Mouse (Mus musculus) intestine, embryonic 14.5 days (tissue): ENCODE measurements around the gene Rragc. TPM values are rescaled to one million over a fixed set of nuclear protein-coding genes. Genes with fewer than 3 reads are reported as not detected.
"Not testable (repeated sequence)": the region's sequence is repeated elsewhere in the genome, so short reads cannot be mapped to it uniquely, and the experiment has no call there.

Experiments
- ATAC-seq: fragments of 200-750 bp; cut with Nextera tagmentation; replicated peaks from 2 replicates; pipeline ENCODE4 v1.8.0; 2017; ENCODE audit warnings: low read depth, moderate number of reproducible peaks, moderate TSS enrichment, moderate library complexity; ENCODE audit not compliant: low FRiP score, low TSS enrichment
- DNase-seq: peaks from one replicate; pipeline ENCODE4 v3.0.0-alpha.2; 2018; ENCODE audit warnings: low spot score
- H3K27ac ChIP-seq: fragments of 300-500 bp; sonication (generic); 2 replicates; pipeline ENCODE4 v1.5.1; 2014; ENCODE audit warnings: low read depth, mild to moderate bottlenecking, control low read depth
- H3K27me3 ChIP-seq: fragments of 300-500 bp; sonication (generic); replicated peaks from 2 replicates; pipeline ENCODE4 v1.6.1; 2014; ENCODE audit warnings: low read length, control low read depth; ENCODE audit not compliant: control insufficient read depth, insufficient read depth
- H3K36me3 ChIP-seq: fragments of 300-500 bp; sonication (generic); 2 replicates; pipeline ENCODE4 v1.6.1; 2014; ENCODE audit warnings: low read length, control low read depth; ENCODE audit not compliant: control insufficient read depth, insufficient read depth
- H3K4me1 ChIP-seq: fragments of 300-500 bp; sonication (generic); replicated peaks from 2 replicates; pipeline ENCODE4 v1.6.1; 2014; ENCODE audit warnings: low read length, control low read depth, mixed read lengths; ENCODE audit not compliant: control insufficient read depth, insufficient read depth
- H3K4me2 ChIP-seq: fragments of 300-500 bp; sonication (generic); 2 replicates; pipeline ENCODE4 v1.6.1; 2014; ENCODE audit warnings: low read length
- H3K4me3 ChIP-seq: fragments of 300-500 bp; sonication (generic); 2 replicates; pipeline ENCODE4 v1.5.1; 2014; ENCODE audit warnings: low read depth, low read length, control low read depth, mixed read lengths
- H3K9ac ChIP-seq: fragments of 300-500 bp; sonication (generic); 2 replicates; pipeline ENCODE4 v1.6.1; 2014; ENCODE audit warnings: mild to moderate bottlenecking, low read length
- H3K9me3 ChIP-seq: fragments of 300-500 bp; sonication (generic); 2 replicates; pipeline ENCODE4 v1.6.1; 2016; ENCODE audit warnings: low read length, control low read depth; ENCODE audit not compliant: control insufficient read depth
- WGBS: fragments of 180-500 bp; shearing (Covaris S2); extraction: QIAGEN DNeasy Blood & Tissue Kit; methylation state at CpG from one replicate; pipeline ENCODE4 v1.1.7; 2014; 5-methylcytosine and 5-hydroxymethylcytosine counted together
- polyA plus RNA-seq: library from polyadenylated mRNA; unstranded; fragments of >200 nt; fragmentation: Nextera tagmentation; extraction: Ambion mirVana; gene quantifications from 2 replicates; pipeline ENCODE4 v1.2.1, GENCODE M21; 2014

The Rragc gene
- polyA plus RNA-seq, 1 experiment from 2014 or later, result 50.6 TPM

DNA sequence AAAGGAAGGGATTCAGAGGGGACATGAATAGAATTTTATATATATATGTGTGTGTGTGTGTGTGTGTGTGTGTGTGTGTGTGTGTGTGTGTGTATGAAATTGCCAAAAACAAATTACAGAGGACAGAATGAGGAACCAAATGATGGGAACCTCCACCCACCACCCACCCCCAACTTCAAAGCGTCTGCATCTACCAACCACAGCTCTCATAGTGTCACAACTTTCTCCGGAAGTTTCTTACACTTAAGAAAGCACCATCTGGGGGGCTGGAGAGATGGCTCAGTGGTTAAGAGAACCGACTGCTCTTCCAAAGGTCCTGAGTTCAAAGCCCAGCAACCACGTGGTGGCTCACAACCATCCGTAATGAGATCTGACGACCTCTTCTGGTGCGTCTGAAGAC is 23.6 kb downstream of the Rragc start:
- not testable (repeated sequence) for H3K27ac ChIP-seq, ATAC-seq, H3K4me1 ChIP-seq, H3K9me3 ChIP-seq, H3K4me3 ChIP-seq, H3K9ac ChIP-seq, H3K4me2 ChIP-seq, DNase-seq, H3K27me3 ChIP-seq
- H3K36me3 ChIP-seq, result peaks cover 15% of the 10 kb centered on the region
- 71% methylated on average over 7 of the region's 7 CpGs for WGBS

GRCm38 (mm10) chr4:123946701-123947100 is 29.5 kb downstream of the Rragc start:
- H3K9me3 ChIP-seq, result no peaks in the 10 kb centered on the region
- ATAC-seq, result no peak
- 91% methylated on average over 4 of the region's 4 CpGs for WGBS
- H3K27me3 ChIP-seq, result no peaks in the 10 kb centered on the region
- H3K27ac ChIP-seq, result no peak overlapping the region
- H3K4me2 ChIP-seq, result no peak overlapping the region
- H3K4me1 ChIP-seq, result no peaks in the 10 kb centered on the region
- DNase-seq, result no peak
- no peak overlapping the region for H3K4me3 ChIP-seq
- no peak overlapping the region for H3K9ac ChIP-seq
- no peaks in the 10 kb centered on the region for H3K36me3 ChIP-seq

- Histone ChIP-seq H3K9me3 (no peaks in the 10 kb centered on the region), H3K9ac (no peak overlapping the region), H3K4me1 (no peaks in the 10 kb centered on the region), H3K4me3 (no peak overlapping the region), H3K36me3 (no peaks in the 10 kb centered on the region), H3K27me3 (no peaks in the 10 kb centered on the region; the same call in 1 of the 2 replicates), H3K27ac (no peak overlapping the region), H3K4me2 (no peak overlapping the region)
- 62% methylated on average over 5 of the region's 5 CpGs for WGBS
- DNase-seq, result no peak
- ATAC-seq, result no peak
These were observed 29.9 kb downstream of the Rragc start for GRCm38 (mm10) chr4:123947149-123947548.

GRCm38 (mm10) chr4:123948901-123949300 is 31.7 kb downstream of the Rragc start:
- no peak overlapping the region for H3K9ac ChIP-seq
- no peaks in the 10 kb centered on the region for H3K9me3 ChIP-seq
- no peak overlapping the region for H3K4me3 ChIP-seq
- no peaks in the 10 kb centered on the region for H3K4me1 ChIP-seq
- H3K27me3 ChIP-seq, result no peaks in the 10 kb centered on the region; the same call in 1 of the 2 replicates
- DNase-seq (no peak), ATAC-seq (no peak)
- H3K27ac ChIP-seq, result no peak overlapping the region
- no peaks in the 10 kb centered on the region for H3K36me3 ChIP-seq
- no peak overlapping the region for H3K4me2 ChIP-seq
- WGBS, result 83% methylated on average over 6 of the region's 6 CpGs

DNA sequence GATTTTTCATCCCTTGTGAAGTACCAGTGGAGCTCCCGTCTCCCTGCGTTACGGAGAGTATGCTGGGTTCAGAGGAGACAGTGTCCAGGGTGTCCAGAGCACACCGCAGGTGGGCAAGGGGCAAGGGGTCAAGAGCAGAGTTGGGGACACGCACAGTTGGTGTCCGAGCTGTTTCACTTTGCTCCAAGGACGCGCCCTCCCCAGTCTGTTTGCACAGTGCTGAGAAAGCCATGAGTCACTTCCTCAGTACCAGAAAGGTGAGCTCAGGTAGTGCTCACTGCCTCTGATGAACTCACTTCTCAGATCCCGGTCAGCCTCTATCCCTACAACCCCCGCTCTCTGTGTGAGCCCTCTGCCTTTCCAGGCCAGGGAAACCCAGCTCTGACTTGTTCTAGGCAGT is 32.4 kb downstream of the Rragc start:
- H3K4me2 ChIP-seq, result no peak overlapping the region
- H3K9ac ChIP-seq, result no peak overlapping the region
- 66% methylated on average over 10 of the region's 10 CpGs for WGBS
- H3K27me3 ChIP-seq, result no peaks in the 10 kb centered on the region; the same call in 1 of the 2 replicates
- DNase-seq, result no peak
- no peak overlapping the region for H3K27ac ChIP-seq
- H3K4me1 ChIP-seq, result no peaks in the 10 kb centered on the region
- H3K4me3 ChIP-seq, result no peak overlapping the region
- no peaks in the 10 kb centered on the region for H3K9me3 ChIP-seq
- no peaks in the 10 kb centered on the region for H3K36me3 ChIP-seq
- peak; percentile 77; the same call in 1 of the 2 replicates for ATAC-seq

GRCm38 (mm10) chr4:123952059-123952458 is 34.8 kb downstream of the Rragc start:
- Histone ChIP-seq H3K4me3 (no peak overlapping the region), H3K9me3 (no peaks in the 10 kb centered on the region), H3K27ac (no peak overlapping the region), H3K27me3 (peaks cover 6% of the 10 kb centered on the region; the same call in 1 of the 2 replicates), H3K36me3 (no peaks in the 10 kb centered on the region), H3K4me1 (peaks cover 8% of the 10 kb centered on the region; the same call in 1 of the 2 replicates), H3K9ac (no peak overlapping the region), H3K4me2 (no peak overlapping the region)
- ATAC-seq (no peak), DNase-seq (no peak)
- 44% methylated on average over 7 of the region's 8 CpGs for WGBS

GRCm38 (mm10) chr4:123956703-123957491 is 39.7 kb downstream of the Rragc start:
- DNase-seq (peak; percentile 93), ATAC-seq (peak; percentile 76)
- Histone ChIP-seq H3K36me3 (no peaks in the 10 kb centered on the region), H3K27ac (no peak overlapping the region), H3K27me3 (peaks cover 6% of the 10 kb centered on the region; the same call in 1 of the 2 replicates), H3K9me3 (no peaks in the 10 kb centered on the region), H3K4me1 (peaks cover 21% of the 10 kb centered on the region), H3K4me3 (peak overlapping the region; percentile 18; the same call in 1 of the 2 replicates), H3K9ac (no peak overlapping the region), H3K4me2 (peak overlapping the region; percentile 45)
- 5% methylated on average over 31 of the region's 31 CpGs for WGBS

DNA sequence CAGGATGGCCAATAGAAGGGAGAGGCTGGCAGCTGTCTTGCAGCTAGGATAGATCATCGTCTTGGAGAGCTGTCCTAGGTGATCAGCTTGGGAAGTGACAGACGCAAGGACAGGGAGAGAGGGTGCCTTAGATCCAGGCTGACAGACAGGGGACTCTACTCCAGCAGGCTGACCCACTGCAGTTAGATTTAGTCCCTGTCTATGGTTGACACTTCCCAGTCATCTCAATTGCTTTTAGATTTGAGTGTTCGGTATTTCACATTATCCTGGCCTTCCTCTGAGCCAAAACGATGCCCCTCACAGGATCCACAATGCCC is 40.2 kb downstream of the Rragc start:
- Histone ChIP-seq H3K27ac (no peak overlapping the region), H3K4me1 (peaks cover 21% of the 10 kb centered on the region), H3K36me3 (no peaks in the 10 kb centered on the region), H3K4me2 (peak overlapping the region; percentile 45), H3K9ac (no peak overlapping the region), H3K4me3 (no peak overlapping the region), H3K27me3 (0 out of 2 replicates have a peak, but pooled peaks cover 6% of the 10 kb centered on the region), H3K9me3 (no peaks in the 10 kb centered on the region)
- WGBS, result 59% methylated on average over 4 of the region's 4 CpGs
- ATAC-seq (no peak; the same call in 1 of the 2 replicates), DNase-seq (no peak)

DNA sequence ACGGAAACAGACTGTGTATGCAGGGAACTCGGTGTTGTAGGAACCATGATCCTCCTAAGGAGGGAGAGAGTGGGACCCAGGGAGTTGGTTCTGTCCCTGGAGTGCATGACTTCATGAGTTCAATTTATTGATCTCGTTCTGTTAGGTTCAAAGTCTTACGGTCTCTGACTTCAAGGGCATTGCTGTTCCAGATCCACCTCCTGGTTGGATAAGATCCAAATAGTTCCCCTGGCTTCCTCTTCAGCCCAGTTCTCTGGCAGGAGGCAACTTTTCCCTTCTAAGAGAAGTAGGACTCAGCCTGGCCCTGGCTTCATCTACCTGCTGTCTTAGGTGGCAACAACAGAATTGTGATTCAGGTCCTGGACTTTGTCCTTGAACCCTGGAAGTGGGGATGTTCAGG is 40.6 kb downstream of the Rragc start:
- peaks cover 21% of the 10 kb centered on the region for H3K4me1 ChIP-seq
- no peak for DNase-seq
- no peak overlapping the region for H3K27ac ChIP-seq
- no peaks in the 10 kb centered on the region for H3K9me3 ChIP-seq
- H3K4me2 ChIP-seq, result no peak overlapping the region
- H3K9ac ChIP-seq, result no peak overlapping the region
- WGBS, result 66% methylated on average over 4 of the region's 4 CpGs
- no peak for ATAC-seq
- H3K4me3 ChIP-seq, result no peak overlapping the region
- H3K27me3 ChIP-seq, result 0 out of 2 replicates have a peak, but pooled peaks cover 6% of the 10 kb centered on the region
- H3K36me3 ChIP-seq, result no peaks in the 10 kb centered on the region
